Mouse (Mus musculus): Measurements from ENCODE around the gene Tbc1d22b. TPM values are rescaled to one million over a fixed set of nuclear protein-coding genes. Genes with fewer than 3 reads are reported as not detected.

Gene Tbc1d22b
- polyA plus RNA-seq, 1 experiment: 26.0 TPM

- Histone ChIP-seq H3K27ac (ENCODE audit: control insufficient read depth, insufficient read depth, low read depth, low read length) (no peak overlapping the region), H3K4me1 (ENCODE audit: control insufficient read depth, insufficient read depth, low read length) (peaks cover 5% of the 10 kb centered on the region; the same call in 1 of the 2 replicates), H3K27me3 (ENCODE audit: control insufficient read depth, insufficient read depth, low read length) (no peaks in the 10 kb centered on the region), H3K36me3 (ENCODE audit: control insufficient read depth, insufficient read depth, low read length) (peaks cover 4% of the 10 kb centered on the region), H3K4me3 (ENCODE audit: control insufficient read depth, low read depth, low read length) (no peak overlapping the region; the same call in 1 of the 2 replicates)
- TF ChIP-seq POLR2A (IDR thresholded peaks at IDR 0.05; ENCODE audit: control insufficient read depth, low read depth, low read length) (no peak), CTCF (IDR thresholded peaks at IDR 0.05; ENCODE audit: control insufficient read depth, insufficient read depth, insufficient replicate concordance, low read depth, low read length) (no peak)
Observed at GRCm38 (mm10) chr17:29579579-29580126, 30.1 kb downstream of the Tbc1d22b start.

- Histone ChIP-seq H3K27me3 (ENCODE audit: control insufficient read depth, insufficient read depth, low read length) (no peaks in the 10 kb centered on the region), H3K4me3 (ENCODE audit: control insufficient read depth, low read depth, low read length) (no peak overlapping the region), H3K4me1 (ENCODE audit: control insufficient read depth, insufficient read depth, low read length) (no peaks in the 10 kb centered on the region), H3K27ac (ENCODE audit: control insufficient read depth, insufficient read depth, low read depth, low read length) (no peak overlapping the region), H3K36me3 (ENCODE audit: control insufficient read depth, insufficient read depth, low read length) (peaks cover 4% of the 10 kb centered on the region)
- TF ChIP-seq CTCF (IDR thresholded peaks at IDR 0.05; ENCODE audit: control insufficient read depth, insufficient read depth, insufficient replicate concordance, low read depth, low read length) (no peak), POLR2A (IDR thresholded peaks at IDR 0.05; ENCODE audit: control insufficient read depth, low read depth, low read length) (no peak)
Observed at GRCm38 (mm10) chr17:29583569-29583968, 34.0 kb downstream of the Tbc1d22b start.

GRCm38 (mm10) chr17:29584306-29584705, 34.7 kb downstream of the Tbc1d22b start:
- no peak overlapping the region for H3K4me3 ChIP-seq (ENCODE audit: control insufficient read depth, low read depth, low read length)
- H3K36me3 ChIP-seq (ENCODE audit: control insufficient read depth, insufficient read depth, low read length): peaks cover 4% of the 10 kb centered on the region
- no peaks in the 10 kb centered on the region for H3K27me3 ChIP-seq (ENCODE audit: control insufficient read depth, insufficient read depth, low read length)
- no peaks in the 10 kb centered on the region for H3K4me1 ChIP-seq (ENCODE audit: control insufficient read depth, insufficient read depth, low read length)
- no peak overlapping the region for H3K27ac ChIP-seq (ENCODE audit: control insufficient read depth, insufficient read depth, low read depth, low read length)
- TF ChIP-seq POLR2A (IDR thresholded peaks at IDR 0.05; ENCODE audit: control insufficient read depth, low read depth, low read length) (no peak), CTCF (IDR thresholded peaks at IDR 0.05; ENCODE audit: control insufficient read depth, insufficient read depth, insufficient replicate concordance, low read depth, low read length) (no peak)

GRCm38 (mm10) chr17:29584737-29585136, 35.2 kb downstream of the Tbc1d22b start:
- H3K4me1 ChIP-seq (ENCODE audit: control insufficient read depth, insufficient read depth, low read length): no peaks in the 10 kb centered on the region
- H3K27ac ChIP-seq (ENCODE audit: control insufficient read depth, insufficient read depth, low read depth, low read length): no peak overlapping the region
- H3K36me3 ChIP-seq (ENCODE audit: control insufficient read depth, insufficient read depth, low read length): peaks cover 2% of the 10 kb centered on the region
- no peak overlapping the region for H3K4me3 ChIP-seq (ENCODE audit: control insufficient read depth, low read depth, low read length)
- TF ChIP-seq CTCF (IDR thresholded peaks at IDR 0.05; ENCODE audit: control insufficient read depth, insufficient read depth, insufficient replicate concordance, low read depth, low read length): no peak
- no peak for TF ChIP-seq POLR2A (IDR thresholded peaks at IDR 0.05; ENCODE audit: control insufficient read depth, low read depth, low read length)
- no peaks in the 10 kb centered on the region for H3K27me3 ChIP-seq (ENCODE audit: control insufficient read depth, insufficient read depth, low read length)

- TF ChIP-seq CTCF (IDR thresholded peaks at IDR 0.05; ENCODE audit: control insufficient read depth, insufficient read depth, insufficient replicate concordance, low read depth, low read length): no peak
- no peak for TF ChIP-seq POLR2A (IDR thresholded peaks at IDR 0.05; ENCODE audit: control insufficient read depth, low read depth, low read length)
- H3K36me3 ChIP-seq (ENCODE audit: control insufficient read depth, insufficient read depth, low read length): peaks cover 2% of the 10 kb centered on the region
Observed at GRCm38 (mm10) chr17:29585446-29585845, 35.9 kb downstream of the Tbc1d22b start.

GRCm38 (mm10) chr17:29586921-29587320, 37.3 kb downstream of the Tbc1d22b start:
- Histone ChIP-seq H3K36me3 (ENCODE audit: control insufficient read depth, insufficient read depth, low read length) (no peaks in the 10 kb centered on the region), H3K4me3 (ENCODE audit: control insufficient read depth, low read depth, low read length) (no peak overlapping the region), H3K27ac (ENCODE audit: control insufficient read depth, insufficient read depth, low read depth, low read length) (no peak overlapping the region), H3K27me3 (ENCODE audit: control insufficient read depth, insufficient read depth, low read length) (no peaks in the 10 kb centered on the region), H3K4me1 (ENCODE audit: control insufficient read depth, insufficient read depth, low read length) (no peaks in the 10 kb centered on the region)
- TF ChIP-seq POLR2A (IDR thresholded peaks at IDR 0.05; ENCODE audit: control insufficient read depth, low read depth, low read length): no peak
- no peak for TF ChIP-seq CTCF (IDR thresholded peaks at IDR 0.05; ENCODE audit: control insufficient read depth, insufficient read depth, insufficient replicate concordance, low read depth, low read length)

More at GRCm38 (mm10) chr17:29585446-29585845, 35.9 kb downstream of the Tbc1d22b start:
- no peaks in the 10 kb centered on the region for H3K27me3 ChIP-seq (ENCODE audit: control insufficient read depth, insufficient read depth, low read length)
- no peaks in the 10 kb centered on the region for H3K4me1 ChIP-seq (ENCODE audit: control insufficient read depth, insufficient read depth, low read length)
- H3K4me3 ChIP-seq (ENCODE audit: control insufficient read depth, low read depth, low read length): no peak overlapping the region
- no peak overlapping the region for H3K27ac ChIP-seq (ENCODE audit: control insufficient read depth, insufficient read depth, low read depth, low read length)

GRCm38 (mm10) chr17:29589221-29589898, 39.8 kb downstream of the Tbc1d22b start:
- Histone ChIP-seq H3K27me3 (ENCODE audit: control insufficient read depth, insufficient read depth, low read length) (no peaks in the 10 kb centered on the region), H3K36me3 (ENCODE audit: control insufficient read depth, insufficient read depth, low read length) (peaks cover under 1% of the 10 kb centered on the region; the same call in 1 of the 2 replicates), H3K4me1 (ENCODE audit: control insufficient read depth, insufficient read depth, low read length) (no peaks in the 10 kb centered on the region), H3K27ac (ENCODE audit: control insufficient read depth, insufficient read depth, low read depth, low read length) (no peak overlapping the region), H3K4me3 (ENCODE audit: control insufficient read depth, low read depth, low read length) (no peak overlapping the region)
- TF ChIP-seq POLR2A (IDR thresholded peaks at IDR 0.05; ENCODE audit: control insufficient read depth, low read depth, low read length): no peak
- no peak for TF ChIP-seq CTCF (IDR thresholded peaks at IDR 0.05; ENCODE audit: control insufficient read depth, insufficient read depth, insufficient replicate concordance, low read depth, low read length)

All from testis, adult 2 months (tissue).